Mouse (Mus musculus) cerebellum, postnatal 4 days (tissue): ENCODE data around the gene Etl4.
"Not testable (repeated sequence)": the region's sequence is repeated elsewhere in the genome, so short reads cannot be mapped to it uniquely, and the experiment has no call there.

Experiments
- DNase-seq, 2 experiments: peaks; one replicate each; pipeline ENCODE4 v3.0.0; 2022; ENCODE audit warnings: low spot score in 2 of 2, mixed read lengths in 1 of 2

The Etl4 gene

GRCm38 (mm10) chr2:20167566-20167965, 258.0 kb downstream of the Etl4 start:
- DNase-seq: peak in 1 of 2 experiments; percentile 7

GRCm38 (mm10) chr2:20168156-20168555, 258.6 kb downstream of the Etl4 start:
- no peak for DNase-seq

GRCm38 (mm10) chr2:20176456-20177184, 267.0 kb downstream of the Etl4 start:
- DNase-seq: not testable (repeated sequence)

GRCm38 (mm10) chr2:20177236-20177635, 267.7 kb downstream of the Etl4 start:
- DNase-seq: not testable (repeated sequence)

GRCm38 (mm10) chr2:20180561-20180960, 271.0 kb downstream of the Etl4 start:
- not testable (repeated sequence) for DNase-seq

- DNase-seq: not testable (repeated sequence)
Measured at GRCm38 (mm10) chr2:20187223-20187622, 277.6 kb downstream of the Etl4 start.

- no peak for DNase-seq
Measured at GRCm38 (mm10) chr2:20203011-20203410, 293.4 kb downstream of the Etl4 start.

- no peak for DNase-seq
Measured at GRCm38 (mm10) chr2:20206647-20207046, 297.1 kb downstream of the Etl4 start.

- no peak for DNase-seq
Measured at GRCm38 (mm10) chr2:20208683-20209194, 299.2 kb downstream of the Etl4 start.

- DNase-seq: no peak
Measured at GRCm38 (mm10) chr2:20209359-20209758, 299.8 kb downstream of the Etl4 start.

- no peak for DNase-seq
Measured at GRCm38 (mm10) chr2:20216275-20216674, 306.7 kb downstream of the Etl4 start.

GRCm38 (mm10) chr2:20216686-20217437, 307.3 kb downstream of the Etl4 start:
- DNase-seq: no peak

- DNase-seq: no peak
Measured at GRCm38 (mm10) chr2:20231371-20231770, 321.8 kb downstream of the Etl4 start.

GRCm38 (mm10) chr2:20248043-20248664, 338.6 kb downstream of the Etl4 start:
- DNase-seq: no peak

- peak in 1 of 2 experiments; percentile 2 for DNase-seq
Measured at GRCm38 (mm10) chr2:20249403-20249802, 339.8 kb downstream of the Etl4 start.

- DNase-seq: peak; percentile 23 to 60
Measured at GRCm38 (mm10) chr2:20276124-20276523, 366.5 kb downstream of the Etl4 start.

- no peak for DNase-seq
Measured at GRCm38 (mm10) chr2:20281903-20282302, 372.3 kb downstream of the Etl4 start.

- DNase-seq: no peak
Measured at GRCm38 (mm10) chr2:20284425-20284824, 374.8 kb downstream of the Etl4 start.

- no peak for DNase-seq
Measured at GRCm38 (mm10) chr2:20290982-20291740, 381.6 kb downstream of the Etl4 start.

- no peak for DNase-seq
Measured at GRCm38 (mm10) chr2:20291741-20292110, 382.1 kb downstream of the Etl4 start.

- no peak for DNase-seq
Measured at GRCm38 (mm10) chr2:20293336-20293735, 383.8 kb downstream of the Etl4 start.

- DNase-seq: no peak
Measured at GRCm38 (mm10) chr2:20294596-20294995, 385.0 kb downstream of the Etl4 start.
